Mouse (Mus musculus): Measurements from ENCODE around the gene Cldnd1. TPM values are rescaled to one million over a fixed set of nuclear protein-coding genes. Genes with fewer than 3 reads are reported as not detected.

Gene Cldnd1
- polyA plus RNA-seq (2015; fragmentation: Illumina TruSeq; extraction: RNeasy Lipid Tissue Mini Kit (QIAGEN cat#74804); ENCODE audit: insufficient read depth, low replicate concordance), result 48.4 TPM

DNA sequence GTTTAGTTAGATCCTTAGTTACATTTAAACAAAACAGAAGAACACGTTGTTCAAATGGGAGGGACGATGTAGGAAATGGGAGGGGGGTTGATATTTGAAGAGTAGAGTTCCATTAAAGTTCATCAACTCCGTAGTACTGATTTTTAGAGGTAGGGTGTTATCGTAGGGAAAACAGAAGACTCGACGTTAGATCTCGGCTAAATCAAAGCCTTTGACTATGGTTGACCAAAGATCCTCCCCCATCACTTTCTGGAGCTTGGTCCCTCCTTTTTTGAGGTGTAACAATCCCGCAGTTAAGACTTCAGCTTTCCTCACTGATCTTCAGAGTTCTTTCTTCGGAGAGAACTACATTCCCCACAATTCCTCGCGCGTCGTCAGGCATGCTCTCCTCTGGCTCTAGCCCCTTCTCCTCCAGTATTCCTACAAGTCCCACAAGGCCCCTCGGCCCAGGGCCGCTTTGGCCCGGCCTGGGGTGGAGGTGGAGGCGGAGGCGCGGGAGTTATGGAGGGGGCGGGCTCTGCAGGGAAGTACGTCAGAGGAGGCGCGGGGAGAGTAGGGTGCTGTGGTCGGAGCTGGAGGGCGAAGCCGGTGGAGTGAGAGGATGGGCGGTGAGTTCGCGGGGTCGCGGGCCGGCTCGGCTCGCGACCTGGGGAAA lies at the start of gene Cldnd1:
Gene Cldnd1, plus strand, starts transcription at position 434 of the 655 bp plus-strand sequence.

GRCm38 (mm10) chr16:58718666-58719120 lies 9.0 kb upstream of the Cldnd1 start, which contains the start of gene Gpr15:
Gpr15 (minus strand) TSS chr16:58719070.

DNA sequence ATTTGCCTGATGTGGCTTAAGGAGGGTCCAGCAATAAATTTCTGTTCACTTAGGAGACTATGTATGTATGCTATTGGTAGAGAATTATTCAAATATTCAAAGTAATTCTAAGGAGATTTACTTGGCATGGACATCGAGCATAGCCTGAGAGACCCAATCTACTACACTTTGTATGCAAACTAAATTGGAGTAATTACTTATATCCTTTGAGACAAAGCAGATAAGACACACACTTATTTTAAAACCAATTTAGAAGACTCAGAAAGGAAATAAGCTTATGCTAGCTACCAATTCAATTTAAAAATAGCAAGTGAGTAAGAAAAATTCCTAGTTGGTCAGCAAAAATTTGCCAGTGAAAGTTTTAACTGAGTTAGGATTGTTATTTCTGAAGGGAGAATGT lies 35.4 kb downstream of the Cldnd1 start, which contains the start of gene Olfr172:
Gene Olfr172, minus strand, starts transcription at position 101 of the 400 bp plus-strand sequence.

Other genes with a start within 250 kb of the Cldnd1 start
- 63.6 TPM for gene St3gal6, start 203.7 kb upstream of the Cldnd1 start, polyA plus RNA-seq (2015; fragmentation: Illumina TruSeq; extraction: RNeasy Lipid Tissue Mini Kit (QIAGEN cat#74804); ENCODE audit: insufficient read depth, low replicate concordance)
- not detected for gene Gm813, start 110.9 kb upstream of the Cldnd1 start, polyA plus RNA-seq (2015; fragmentation: Illumina TruSeq; extraction: RNeasy Lipid Tissue Mini Kit (QIAGEN cat#74804); ENCODE audit: insufficient read depth, low replicate concordance)
- gene E330017A01Rik, start 89.2 kb upstream of the Cldnd1 start, polyA plus RNA-seq (2015; fragmentation: Illumina TruSeq; extraction: RNeasy Lipid Tissue Mini Kit (QIAGEN cat#74804); ENCODE audit: insufficient read depth, low replicate concordance), result not detected
- gene Cpox, start 57.6 kb upstream of the Cldnd1 start, polyA plus RNA-seq (2015; fragmentation: Illumina TruSeq; extraction: RNeasy Lipid Tissue Mini Kit (QIAGEN cat#74804); ENCODE audit: insufficient read depth, low replicate concordance), result 35.9 TPM
- 1.9 TPM for gene Gpr15, start 8.8 kb upstream of the Cldnd1 start, polyA plus RNA-seq (2015; fragmentation: Illumina TruSeq; extraction: RNeasy Lipid Tissue Mini Kit (QIAGEN cat#74804); ENCODE audit: insufficient read depth, low replicate concordance)
- gene Olfr172, start 35.3 kb downstream of the Cldnd1 start, polyA plus RNA-seq (2015; fragmentation: Illumina TruSeq; extraction: RNeasy Lipid Tissue Mini Kit (QIAGEN cat#74804); ENCODE audit: insufficient read depth, low replicate concordance), result not detected
- not detected for gene Olfr173, start 72.4 kb downstream of the Cldnd1 start, polyA plus RNA-seq (2015; fragmentation: Illumina TruSeq; extraction: RNeasy Lipid Tissue Mini Kit (QIAGEN cat#74804); ENCODE audit: insufficient read depth, low replicate concordance)
- gene Olfr175-ps1, start 98.9 kb downstream of the Cldnd1 start, polyA plus RNA-seq (2015; fragmentation: Illumina TruSeq; extraction: RNeasy Lipid Tissue Mini Kit (QIAGEN cat#74804); ENCODE audit: insufficient read depth, low replicate concordance), result not detected
- gene Olfr177, start 146.9 kb downstream of the Cldnd1 start, polyA plus RNA-seq (2015; fragmentation: Illumina TruSeq; extraction: RNeasy Lipid Tissue Mini Kit (QIAGEN cat#74804); ENCODE audit: insufficient read depth, low replicate concordance), result not detected
- not detected for gene Olfr178, start 164.2 kb downstream of the Cldnd1 start, polyA plus RNA-seq (2015; fragmentation: Illumina TruSeq; extraction: RNeasy Lipid Tissue Mini Kit (QIAGEN cat#74804); ENCODE audit: insufficient read depth, low replicate concordance)
- gene Olfr181, start 200.8 kb downstream of the Cldnd1 start, polyA plus RNA-seq (2015; fragmentation: Illumina TruSeq; extraction: RNeasy Lipid Tissue Mini Kit (QIAGEN cat#74804); ENCODE audit: insufficient read depth, low replicate concordance), result not detected
- not detected for gene Olfr180, start 201.5 kb downstream of the Cldnd1 start, polyA plus RNA-seq (2015; fragmentation: Illumina TruSeq; extraction: RNeasy Lipid Tissue Mini Kit (QIAGEN cat#74804); ENCODE audit: insufficient read depth, low replicate concordance)